Mouse (Mus musculus) mammary gland, adult 2 months (tissue): ENCODE results near the gene Lhpp. TPM values are rescaled to one million over a fixed set of nuclear protein-coding genes. Genes with fewer than 3 reads are reported as not detected.

Experiments
- polyA plus RNA-seq: library from polyadenylated mRNA; depleted of rRNA; stranded (reverse); fragments of >200 nt; gene quantifications from 2 replicates; pipeline ENCODE4 v1.2.3, GENCODE M21; 2012; ENCODE audit warnings: low replicate concordance; rRNA removed

Gene Lhpp
- polyA plus RNA-seq, result 15.2 and 24.8 TPM in 2 replicates

DNA sequence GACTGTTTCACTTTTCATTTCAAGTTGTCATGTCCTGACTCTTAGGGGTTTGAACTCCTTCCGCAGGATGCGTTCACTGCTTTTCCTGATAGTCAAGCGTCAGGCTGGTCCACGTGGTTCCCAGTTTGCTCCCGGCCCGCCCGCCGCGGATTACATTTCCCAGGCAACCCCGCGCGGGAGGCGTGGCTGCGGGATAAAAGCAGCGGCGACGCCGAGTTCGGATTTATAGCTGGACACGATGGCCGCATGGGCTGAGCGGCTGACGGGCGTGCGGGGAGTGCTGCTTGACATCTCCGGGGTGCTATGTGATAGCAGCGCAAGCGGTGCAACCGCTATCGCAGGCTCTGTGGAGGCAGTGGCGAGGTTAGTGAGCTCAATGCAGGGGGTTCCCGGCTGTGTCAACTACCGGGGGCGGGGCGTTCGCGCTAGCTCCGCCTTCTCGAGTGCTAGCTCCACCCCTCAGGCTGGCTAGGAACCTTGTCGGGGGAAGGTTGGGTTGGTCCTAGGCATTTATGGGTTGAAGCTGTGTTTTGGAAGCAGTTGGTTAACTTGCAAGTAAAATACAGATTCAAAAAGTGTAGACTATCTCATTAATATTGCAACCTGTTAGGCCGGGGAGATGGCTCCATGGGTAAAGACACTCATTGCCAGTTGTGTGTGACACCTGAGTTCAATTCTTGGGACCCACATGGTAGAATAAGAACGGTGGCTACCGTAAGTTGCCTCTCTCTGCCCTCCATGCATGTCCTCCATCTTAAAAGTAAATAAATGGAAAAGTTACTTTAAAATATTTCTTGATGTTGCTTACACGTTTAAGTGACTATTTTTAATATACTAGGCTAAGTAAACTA lies at the start of gene Lhpp:
Gene Lhpp, plus strand, starts transcription at position 171 of the 851 bp plus-strand sequence.

DNA sequence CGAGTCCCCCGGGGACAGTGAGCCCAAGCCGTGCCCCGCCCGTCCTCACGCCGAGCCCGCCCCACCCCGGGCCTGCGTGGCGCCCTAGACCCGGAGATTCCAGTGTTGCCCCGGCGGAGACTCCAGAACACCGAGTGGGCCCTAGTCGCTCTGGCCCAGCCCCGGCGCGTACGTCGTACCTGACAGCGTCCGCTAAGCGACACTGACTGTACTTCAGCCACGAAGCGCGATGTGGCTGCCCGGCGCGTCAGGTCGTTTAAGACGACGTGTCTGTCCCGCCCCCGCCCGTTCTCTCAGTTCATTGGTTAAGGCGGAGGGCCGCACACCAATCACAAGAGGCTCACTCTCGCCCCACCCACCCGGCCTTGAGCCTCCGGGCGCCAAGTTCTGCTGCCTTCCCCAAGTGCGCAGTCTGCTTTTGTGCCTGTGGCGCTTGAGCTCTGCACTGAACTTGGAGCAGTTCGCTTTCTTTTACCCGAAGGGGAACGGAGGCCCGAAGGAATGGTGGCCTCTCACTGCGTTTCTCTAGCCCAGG lies 34.3 kb upstream of the Lhpp start, which contains the start of gene Oat:
Gene Oat, minus strand, starts transcription at position 283 of the 535 bp plus-strand sequence.

DNA sequence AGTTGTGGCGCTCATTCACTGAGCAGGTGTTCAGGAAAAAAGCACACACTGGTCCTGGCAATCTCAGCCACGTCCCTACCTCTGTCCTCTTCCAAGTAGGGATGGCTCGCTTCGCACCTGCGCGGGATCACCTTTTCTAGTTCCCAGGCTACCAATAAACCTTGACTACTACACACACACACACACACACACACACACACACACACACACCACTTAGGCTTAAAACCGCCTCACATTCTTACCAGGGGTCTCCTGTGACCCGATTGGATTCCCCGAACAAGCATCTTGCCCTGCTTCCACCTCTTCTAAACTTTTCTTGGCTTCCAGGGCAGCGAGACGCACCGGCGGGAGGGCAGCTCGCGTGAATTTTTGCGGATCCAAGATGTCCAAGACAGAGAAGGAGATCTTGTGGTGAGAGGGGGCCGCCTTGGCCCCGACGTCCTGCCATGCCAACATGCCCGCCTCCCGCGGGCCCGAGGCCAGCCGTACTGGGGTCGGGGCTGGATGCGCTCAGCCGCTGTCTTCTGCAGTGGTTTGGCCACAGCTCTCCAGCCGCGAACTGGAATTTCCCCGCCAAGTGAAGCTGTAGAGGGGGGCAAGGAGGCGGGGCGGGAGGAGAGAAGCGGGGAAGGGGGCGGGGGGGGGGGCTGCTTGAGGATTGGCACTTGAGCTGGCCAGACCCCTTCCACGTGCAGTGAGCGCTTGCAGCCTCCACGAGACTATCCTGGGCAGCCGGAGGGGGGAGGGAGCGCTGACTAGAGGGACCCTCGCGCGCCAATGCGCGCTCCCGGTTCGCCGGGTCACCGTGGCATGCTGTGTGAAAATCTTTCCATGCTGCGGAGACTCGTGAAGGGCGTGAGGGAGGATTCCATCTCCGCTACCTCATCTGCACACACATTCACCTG lies 11.1 kb upstream of the Lhpp start, which contains the start of gene Nkx1-2:
Gene Nkx1-2, minus strand, starts transcription at position 567 of the 905 bp plus-strand sequence.

Other genes with a start within 250 kb of the Lhpp start
- gene Oat, start 34.2 kb upstream of the Lhpp start, polyA plus RNA-seq, result 62.2 and 113 TPM in 2 replicates
- 0.10 TPM in 1 of 2 replicates, not detected in the other for gene Nkx1-2, start 11.0 kb upstream of the Lhpp start, polyA plus RNA-seq
- gene Fam53b, start 203.2 kb downstream of the Lhpp start, polyA plus RNA-seq, result 56.1 and 82.8 TPM in 2 replicates
- 3.7 and 4.6 TPM in 2 replicates for gene Eef1akmt2, start 242.0 kb downstream of the Lhpp start, polyA plus RNA-seq
- 7.6 and 16.5 TPM in 2 replicates for gene Abraxas2, start 248.6 kb downstream of the Lhpp start, polyA plus RNA-seq